Mouse (Mus musculus) telencephalon, adult 2 months (tissue): ENCODE results near the gene Hdac7.

Experiments used
- DNase-seq: peaks from one replicate; pipeline ENCODE4 v3.0.0-alpha.2; 2011; ENCODE audit warnings: low read depth, low spot score

The Hdac7 gene

GRCm38 (mm10) chr15:97832764-97833479, 11.4 kb downstream of the Hdac7 start:
- no peak for DNase-seq

- no peak for DNase-seq
These were observed 12.2 kb downstream of the Hdac7 start for GRCm38 (mm10) chr15:97831987-97832640.

GRCm38 (mm10) chr15:97831242-97831986, 12.9 kb downstream of the Hdac7 start:
- DNase-seq = no peak

- DNase-seq = no peak
These were observed 13.5 kb downstream of the Hdac7 start for GRCm38 (mm10) chr15:97830788-97831241.

- no peak for DNase-seq
These were observed 14.0 kb downstream of the Hdac7 start for GRCm38 (mm10) chr15:97830253-97830787.

- no peak for DNase-seq
These were observed 14.9 kb downstream of the Hdac7 start for GRCm38 (mm10) chr15:97829432-97829831.

- DNase-seq = no peak
These were observed 15.4 kb downstream of the Hdac7 start for GRCm38 (mm10) chr15:97828901-97829338.

GRCm38 (mm10) chr15:97828221-97828842, 16.0 kb downstream of the Hdac7 start:
- peak; percentile 76 for DNase-seq

GRCm38 (mm10) chr15:97827401-97827800, 16.9 kb downstream of the Hdac7 start:
- DNase-seq = no peak

GRCm38 (mm10) chr15:97826588-97827261, 17.6 kb downstream of the Hdac7 start:
- no peak for DNase-seq

- no peak for DNase-seq
These were observed 18.2 kb downstream of the Hdac7 start for GRCm38 (mm10) chr15:97825941-97826587.

GRCm38 (mm10) chr15:97825071-97825940, 19.0 kb downstream of the Hdac7 start:
- DNase-seq = peak; percentile 65

GRCm38 (mm10) chr15:97824042-97824441, 20.3 kb downstream of the Hdac7 start:
- no peak for DNase-seq

GRCm38 (mm10) chr15:97823479-97823878, 20.8 kb downstream of the Hdac7 start:
- DNase-seq = no peak

GRCm38 (mm10) chr15:97822545-97823228, 21.6 kb downstream of the Hdac7 start:
- no peak for DNase-seq

GRCm38 (mm10) chr15:97821983-97822363, 22.3 kb downstream of the Hdac7 start:
- DNase-seq = no peak

GRCm38 (mm10) chr15:97821321-97821982, 22.9 kb downstream of the Hdac7 start:
- DNase-seq = no peak

GRCm38 (mm10) chr15:97819937-97820336, 24.4 kb downstream of the Hdac7 start:
- no peak for DNase-seq
